Mouse (Mus musculus) CH12.LX (cell line): ENCODE results near the gene Extl1.

Experiments used
- ELF1 ChIP-seq: IDR thresholded peaks from 2 replicates; pipeline ENCODE4 v1.6.1; 2014; ENCODE audit warnings: low read depth, mild to moderate bottlenecking, inconsistent platforms, low read length, improper control_type of control experiment
- IRF4 ChIP-seq: IDR thresholded peaks from 2 replicates; pipeline ENCODE4 v1.6.1; 2014; ENCODE audit warnings: low read depth, mild to moderate bottlenecking, inconsistent platforms, low read length, improper control_type of control experiment
- MXI1 ChIP-seq: IDR thresholded peaks from 2 replicates; pipeline ENCODE4 v1.6.1; 2011; ENCODE audit warnings: mild to moderate bottlenecking, low read depth, low read length, improper control_type of control experiment
- SMC3 ChIP-seq: IDR thresholded peaks from 2 replicates; pipeline ENCODE4 v1.6.1; 2011; ENCODE audit warnings: low read depth, low read length, improper control_type of control experiment

DNA sequence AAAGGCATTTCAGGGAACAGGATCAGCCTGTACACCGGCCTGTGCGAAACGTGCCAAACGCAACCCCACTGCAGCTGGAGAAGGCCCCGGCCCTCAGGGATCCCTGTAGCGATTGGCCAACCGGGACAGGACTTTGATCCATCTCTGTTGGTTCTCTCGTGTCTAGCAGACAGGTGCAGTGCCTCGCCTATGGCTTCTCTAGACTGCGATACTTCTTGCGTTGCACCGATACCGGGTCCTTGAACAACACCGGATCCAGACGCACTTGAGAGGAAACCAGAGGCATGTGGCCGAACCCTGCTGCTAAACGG lies 26.2 kb downstream of the Extl1 start:
- TF ChIP-seq ELF1 (no peak), IRF4 (no peak), MXI1 (no peak), SMC3 (no peak)
